Comparison of ENCODE assay signal across 15 mouse cellular contexts in genomic region chr10:37627900-37628299, GRCm38 (mm10).
DNase-seq lines count a peak whose midpoint lies in the region; ATAC-seq and TF ChIP-seq lines count a peak whose summit lies in the region.
"Had no signal": no experiment of that assay in that cellular context is flagged by ENCODE, and none has a peak within 500 bp of the region (broad histone marks: within the 10 kb centered on the region; RNA-seq: fewer than 3 reads in every experiment).

No protein-coding gene starts in this region.

- WGBS in lung, embryonic 16.5 days, result 68% methylated on average over 3 of the region's 3 CpGs
- 59% methylated on average over 3 of the region's 3 CpGs for WGBS in heart, embryonic 15.5 days

- DNase-seq in heart, adult 11 months, result peak; percentile 92
- no peak for DNase-seq in heart, postnatal 4 days
- no peak for DNase-seq in lung, postnatal 10 days
- no peak for DNase-seq in right cerebral cortex, postnatal 14 days
- no peak for DNase-seq in frontal cortex, postnatal 14 days (ENCODE audit: low spot score in 2 of 2)
- DNase-seq: adrenal gland, postnatal 36 days; cerebellum, adult 8-10 months; gastrocnemius, postnatal 14 days; thymus, postnatal 4 days had no signal

- H3K27me3 ChIP-seq in lung, embryonic 16.5 days (ENCODE audit: control insufficient read depth, insufficient read depth, low read depth, low read length), result no peaks in the 10 kb centered on the region
- peaks cover 6% of the 10 kb centered on the region for H3K27me3 ChIP-seq in heart, embryonic 15.5 days
- H3K27me3 ChIP-seq: embryonic facial prominence, embryonic 13.5 days; forebrain, embryonic 15.5 days had no signal

- no peaks in the 10 kb centered on the region for H3K9me3 ChIP-seq in lung, embryonic 16.5 days (ENCODE audit: control insufficient read depth, low read length)
- peaks cover 3% of the 10 kb centered on the region for H3K9me3 ChIP-seq in heart, embryonic 15.5 days (replicated peaks)
- H3K9me3 ChIP-seq: embryonic facial prominence, embryonic 13.5 days; forebrain, embryonic 15.5 days had no signal

- no peak overlapping the region for H3K4me3 ChIP-seq in lung, embryonic 16.5 days (ENCODE audit: low read length)
- no peak overlapping the region for H3K4me3 ChIP-seq in embryonic fibroblast, embryonic 13.5 days (ENCODE audit: insufficient read depth, low read length)
- H3K4me3 ChIP-seq in heart, embryonic 15.5 days, result no peak overlapping the region
- H3K4me3 ChIP-seq: embryonic facial prominence, embryonic 13.5 days; forebrain, embryonic 15.5 days had no signal

- H3K4me1 ChIP-seq in lung, embryonic 16.5 days (replicated peaks; ENCODE audit: control insufficient read depth, insufficient read depth, low read length), result no peaks in the 10 kb centered on the region
- H3K4me1 ChIP-seq in embryonic fibroblast, embryonic 13.5 days (ENCODE audit: control insufficient read depth, insufficient read depth, low read length), result peaks cover 2% of the 10 kb centered on the region; the same call in 1 of the 2 replicates
- peaks cover 3% of the 10 kb centered on the region; the same call in 1 of the 2 replicates for H3K4me1 ChIP-seq in heart, embryonic 15.5 days (replicated peaks)
- H3K4me1 ChIP-seq: forebrain, embryonic 15.5 days had no signal

- no peak for TF ChIP-seq POLR2A in embryonic fibroblast, embryonic 13.5 days (IDR thresholded peaks at IDR 0.05; ENCODE audit: low read depth, low read length)

- no peak for ATAC-seq in lung, embryonic 16.5 days (ENCODE audit: low read depth)
- peak; percentile 62; the same call in 1 of the 2 replicates for ATAC-seq in heart, embryonic 15.5 days (replicated peaks; ENCODE audit: insufficient number of reproducible peaks, insufficient read depth, low FRiP score, low read depth)
- ATAC-seq: forebrain, embryonic 15.5 days; lung, postnatal 0 days had no signal

- H3K27ac ChIP-seq in lung, embryonic 16.5 days (ENCODE audit: low read length), result peak overlapping the region; percentile 17; the same call in 1 of the 2 replicates
- peak overlapping the region; percentile 82 for H3K27ac ChIP-seq in embryonic fibroblast, embryonic 13.5 days (ENCODE audit: insufficient read depth, low read length)
- no peak overlapping the region for H3K27ac ChIP-seq in heart, embryonic 15.5 days
- H3K27ac ChIP-seq: embryonic facial prominence, embryonic 13.5 days; forebrain, embryonic 15.5 days had no signal

- TF ChIP-seq CTCF in embryonic fibroblast, embryonic 13.5 days (IDR thresholded peaks at IDR 0.05; ENCODE audit: borderline replicate concordance, insufficient read depth, low read length), result no peak

- no peaks in the 10 kb centered on the region for H3K36me3 ChIP-seq in lung, embryonic 16.5 days (ENCODE audit: control insufficient read depth, insufficient read depth, low read length)
- no peaks in the 10 kb centered on the region for H3K36me3 ChIP-seq in heart, embryonic 15.5 days
- H3K36me3 ChIP-seq: embryonic facial prominence, embryonic 13.5 days; forebrain, embryonic 15.5 days had no signal

- no peak overlapping the region for H3K9ac ChIP-seq in lung, embryonic 16.5 days (ENCODE audit: low read length)
- H3K9ac ChIP-seq in heart, embryonic 15.5 days, result no peak overlapping the region
- H3K9ac ChIP-seq: embryonic facial prominence, embryonic 13.5 days; forebrain, embryonic 15.5 days had no signal

- no peak overlapping the region for H3K4me2 ChIP-seq in lung, embryonic 16.5 days (ENCODE audit: low read depth, low read length)
- no peak overlapping the region for H3K4me2 ChIP-seq in heart, embryonic 15.5 days
- H3K4me2 ChIP-seq: embryonic facial prominence, embryonic 13.5 days; forebrain, embryonic 15.5 days had no signal
